Mouse (Mus musculus): ENCODE data around the gene Gng12. TPM values are rescaled to one million over a fixed set of nuclear protein-coding genes. Genes with fewer than 3 reads are reported as not detected.

The Gng12 gene
- polyA plus RNA-seq, 1 experiment, result 246 TPM

GRCm38 (mm10) chr6:67036837-67037628 lies 140.8 kb downstream of the Gng12 start, which contains the start of gene Gadd45a:
Gadd45a (minus strand) TSS chr6:67037457.
- Histone ChIP-seq H3K4me1 (ENCODE audit: control insufficient read depth, insufficient read depth, low read length) (peaks cover 6% of the 10 kb centered on the region), H3K4me3 (ENCODE audit: insufficient read depth, low read length) (peak within 1 kb of the TSS; percentile 88), H3K27ac (ENCODE audit: insufficient read depth, low read length) (peak within 1 kb of the TSS; percentile 77)
- no peak for TF ChIP-seq CTCF (IDR thresholded peaks at IDR 0.05; ENCODE audit: borderline replicate concordance, insufficient read depth, low read length)
- TF ChIP-seq POLR2A (IDR thresholded peaks at IDR 0.05; ENCODE audit: low read depth, low read length), result peak; percentile 99

GRCm38 (mm10) chr6:67038964-67039363 lies 142.8 kb downstream of the Gng12 start:
- TF ChIP-seq CTCF (IDR thresholded peaks at IDR 0.05; ENCODE audit: borderline replicate concordance, insufficient read depth, low read length), result no peak
- TF ChIP-seq POLR2A (IDR thresholded peaks at IDR 0.05; ENCODE audit: low read depth, low read length), result no peak
- H3K4me3 ChIP-seq (ENCODE audit: insufficient read depth, low read length), result no peak overlapping the region

GRCm38 (mm10) chr6:67040904-67041410 lies 144.8 kb downstream of the Gng12 start:
- TF ChIP-seq POLR2A (IDR thresholded peaks at IDR 0.05; ENCODE audit: low read depth, low read length) (no peak), CTCF (IDR thresholded peaks at IDR 0.05; ENCODE audit: borderline replicate concordance, insufficient read depth, low read length) (no peak)
- H3K4me1 ChIP-seq (ENCODE audit: control insufficient read depth, insufficient read depth, low read length), result peaks cover 3% of the 10 kb centered on the region
- H3K27ac ChIP-seq (ENCODE audit: insufficient read depth, low read length), result peak overlapping the region; percentile 58
- H3K4me3 ChIP-seq (ENCODE audit: insufficient read depth, low read length), result no peak overlapping the region

More at GRCm38 (mm10) chr6:67038964-67039363, 142.8 kb downstream of the Gng12 start:
- Histone ChIP-seq H3K4me1 (ENCODE audit: control insufficient read depth, insufficient read depth, low read length) (peaks cover 6% of the 10 kb centered on the region), H3K27ac (ENCODE audit: insufficient read depth, low read length) (no peak overlapping the region)

GRCm38 (mm10) chr6:67045424-67045823 lies 149.2 kb downstream of the Gng12 start:
- TF ChIP-seq CTCF (IDR thresholded peaks at IDR 0.05; ENCODE audit: borderline replicate concordance, insufficient read depth, low read length), result no peak
- H3K4me1 ChIP-seq (ENCODE audit: control insufficient read depth, insufficient read depth, low read length), result no peaks in the 10 kb centered on the region
- H3K27ac ChIP-seq (ENCODE audit: insufficient read depth, low read length), result no peak overlapping the region
- no peak overlapping the region for H3K4me3 ChIP-seq (ENCODE audit: insufficient read depth, low read length)

GRCm38 (mm10) chr6:67046937-67047336 lies 150.7 kb downstream of the Gng12 start:
- no peak for TF ChIP-seq POLR2A (IDR thresholded peaks at IDR 0.05; ENCODE audit: low read depth, low read length)
- TF ChIP-seq CTCF (IDR thresholded peaks at IDR 0.05; ENCODE audit: borderline replicate concordance, insufficient read depth, low read length), result no peak
- H3K4me3 ChIP-seq (ENCODE audit: insufficient read depth, low read length), result no peak overlapping the region
- no peak overlapping the region for H3K27ac ChIP-seq (ENCODE audit: insufficient read depth, low read length)
- H3K4me1 ChIP-seq (ENCODE audit: control insufficient read depth, insufficient read depth, low read length), result no peaks in the 10 kb centered on the region

- H3K27ac ChIP-seq (ENCODE audit: insufficient read depth, low read length), result no peak overlapping the region
- no peak for TF ChIP-seq CTCF (IDR thresholded peaks at IDR 0.05; ENCODE audit: borderline replicate concordance, insufficient read depth, low read length)
- TF ChIP-seq POLR2A (IDR thresholded peaks at IDR 0.05; ENCODE audit: low read depth, low read length), result no peak
- no peaks in the 10 kb centered on the region for H3K4me1 ChIP-seq (ENCODE audit: control insufficient read depth, insufficient read depth, low read length)
- H3K4me3 ChIP-seq (ENCODE audit: insufficient read depth, low read length), result no peak overlapping the region
Observed at GRCm38 (mm10) chr6:67048052-67048691, 152.0 kb downstream of the Gng12 start.

- Histone ChIP-seq H3K4me3 (ENCODE audit: insufficient read depth, low read length) (no peak overlapping the region), H3K27ac (ENCODE audit: insufficient read depth, low read length) (no peak overlapping the region), H3K4me1 (ENCODE audit: control insufficient read depth, insufficient read depth, low read length) (no peaks in the 10 kb centered on the region)
- TF ChIP-seq POLR2A (IDR thresholded peaks at IDR 0.05; ENCODE audit: low read depth, low read length), result no peak
- no peak for TF ChIP-seq CTCF (IDR thresholded peaks at IDR 0.05; ENCODE audit: borderline replicate concordance, insufficient read depth, low read length)
Observed at GRCm38 (mm10) chr6:67048880-67049694, 152.9 kb downstream of the Gng12 start.

GRCm38 (mm10) chr6:67049695-67050038 lies 153.5 kb downstream of the Gng12 start:
- no peak overlapping the region for H3K4me3 ChIP-seq (ENCODE audit: insufficient read depth, low read length)
- H3K27ac ChIP-seq (ENCODE audit: insufficient read depth, low read length), result no peak overlapping the region
- no peak for TF ChIP-seq CTCF (IDR thresholded peaks at IDR 0.05; ENCODE audit: borderline replicate concordance, insufficient read depth, low read length)
- TF ChIP-seq POLR2A (IDR thresholded peaks at IDR 0.05; ENCODE audit: low read depth, low read length), result no peak
- H3K4me1 ChIP-seq (ENCODE audit: control insufficient read depth, insufficient read depth, low read length), result no peaks in the 10 kb centered on the region

- TF ChIP-seq POLR2A (IDR thresholded peaks at IDR 0.05; ENCODE audit: low read depth, low read length) (no peak), CTCF (IDR thresholded peaks at IDR 0.05; ENCODE audit: borderline replicate concordance, insufficient read depth, low read length) (no peak)
- no peak overlapping the region for H3K27ac ChIP-seq (ENCODE audit: insufficient read depth, low read length)
- H3K4me1 ChIP-seq (ENCODE audit: control insufficient read depth, insufficient read depth, low read length), result no peaks in the 10 kb centered on the region
- H3K4me3 ChIP-seq (ENCODE audit: insufficient read depth, low read length), result no peak overlapping the region
Observed at GRCm38 (mm10) chr6:67050063-67050462, 153.9 kb downstream of the Gng12 start.
